Mouse (Mus musculus): ENCODE measurements around the gene Prss48.

DNA sequence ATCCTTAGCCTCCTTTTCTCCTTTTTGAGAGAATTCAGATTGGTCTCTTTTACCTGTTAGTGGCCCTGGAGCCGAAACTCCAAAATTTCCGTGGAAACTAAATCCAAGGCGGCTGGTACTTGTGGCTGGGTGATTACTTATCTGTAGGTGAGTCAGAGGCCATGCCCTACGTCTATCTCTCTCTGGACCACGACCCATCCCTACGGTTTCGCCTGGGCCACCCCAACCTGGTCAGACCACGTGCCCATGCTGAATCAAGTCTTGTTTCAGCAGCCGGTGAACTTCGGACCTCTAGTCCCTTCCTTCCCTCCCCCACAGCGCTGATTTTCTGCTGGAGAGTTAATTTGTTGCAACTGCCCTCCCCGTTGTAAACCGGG is 30.7 kb downstream of the Prss48 start:
- TF ChIP-seq MAX (IDR thresholded peaks at IDR 0.05) (peak; percentile 22), CTCF (IDR thresholded peaks at IDR 0.05; ENCODE audit: control insufficient read depth, insufficient read depth, insufficient read length) (no peak), MYOG (IDR thresholded peaks at IDR 0.05; ENCODE audit: control insufficient read depth, extremely low read depth, insufficient read length) (no peak), CEBPB (IDR thresholded peaks at IDR 0.05; ENCODE audit: low read depth) (no peak)
